9 mouse cellular contexts compared by ENCODE assay signal in the genomic region with DNA sequence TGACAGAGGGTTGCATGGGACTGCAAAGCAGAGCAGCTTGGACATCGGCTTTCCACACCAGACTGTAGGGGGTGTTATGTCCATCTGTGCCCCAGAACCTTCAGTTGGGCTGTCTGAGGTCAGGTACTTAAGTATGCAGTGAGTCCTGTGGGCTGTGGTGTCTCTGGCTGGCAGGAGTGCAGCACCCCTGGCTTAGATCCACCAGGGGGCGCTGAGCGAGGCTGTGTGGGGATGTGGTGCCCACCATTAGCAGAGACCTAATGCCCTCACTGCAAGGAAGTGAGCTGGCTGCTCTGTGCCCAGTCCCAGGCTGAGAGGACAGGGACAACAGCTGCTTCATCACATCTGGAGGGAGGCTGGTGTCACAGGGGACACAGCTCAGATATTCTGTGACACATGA.
DNase-seq lines count a peak whose midpoint lies in the region; ATAC-seq and TF ChIP-seq lines count a peak whose summit lies in the region.
"Had no signal": no experiment of that assay in that cellular context is flagged by ENCODE, and none has a peak within 500 bp of the region (broad histone marks: within the 10 kb centered on the region; RNA-seq: fewer than 3 reads in every experiment).

No protein-coding gene starts in this region.

- no peak overlapping the region for H3K27ac ChIP-seq in gastrocnemius, adult 2 months
- no peak overlapping the region for H3K27ac ChIP-seq in bone marrow, adult 2 months (ENCODE audit: control insufficient read depth, insufficient read depth, low read depth, low read length, poor library complexity)
- no peak overlapping the region for H3K27ac ChIP-seq in forebrain, embryonic 13.5 days
- no peak overlapping the region for H3K27ac ChIP-seq in thymus, adult 2 months (ENCODE audit: control insufficient read depth, insufficient read depth, low read length)
- H3K27ac ChIP-seq: limb, embryonic 15.5 days had no signal

- DNase-seq in gastrocnemius, adult 2 months: peak; percentile 46
- DNase-seq in gastrocnemius, adult 8-10 months (ENCODE audit: low spot score in 2 of 2): no peak
- DNase-seq in 416B (ENCODE audit: low read depth): peak; percentile 66
- DNase-seq in kidney, postnatal 10 days: peak; percentile 78
- peak; percentile 70 for DNase-seq in thymus, adult 2 months

- ATAC-seq in forebrain, embryonic 13.5 days: peak; percentile 14; the same call in 1 of the 2 replicates
- ATAC-seq in megakaryocyte-erythroid progenitor cell, adult 5-6 weeks (replicated peaks; ENCODE audit: low FRiP score, low TSS enrichment, poor library complexity, severe bottlenecking): peak; percentile 74

- no peaks in the 10 kb centered on the region for H3K36me3 ChIP-seq in forebrain, embryonic 13.5 days (ENCODE audit: poor library complexity, severe bottlenecking)
- H3K36me3 ChIP-seq in thymus, adult 2 months (ENCODE audit: control insufficient read depth, insufficient read depth, low read length): no peaks in the 10 kb centered on the region
- H3K36me3 ChIP-seq: limb, embryonic 15.5 days had no signal

- H3K4me3 ChIP-seq in gastrocnemius, adult 2 months: no peak overlapping the region
- H3K4me3 ChIP-seq in bone marrow, adult 2 months (replicated peaks; ENCODE audit: control insufficient read depth, low read depth, low read length): no peak overlapping the region
- no peak overlapping the region for H3K4me3 ChIP-seq in forebrain, embryonic 13.5 days
- no peak overlapping the region for H3K4me3 ChIP-seq in thymus, adult 2 months (ENCODE audit: control insufficient read depth, insufficient read depth, low read length)
- H3K4me3 ChIP-seq: limb, embryonic 15.5 days had no signal

- no peak for TF ChIP-seq POLR2A in bone marrow, adult 2 months (IDR thresholded peaks at IDR 0.05; ENCODE audit: borderline replicate concordance, control insufficient read depth, low read depth, low read length)
- no peak for TF ChIP-seq POLR2A in thymus, adult 2 months (IDR thresholded peaks at IDR 0.05; ENCODE audit: control insufficient read depth, extremely low read depth, insufficient read depth, low read length, poor library complexity)

- intact Hi-C loops in gastrocnemius, adult 2 months (cut with DNase I): no loop called here

- peak; percentile 60 for TF ChIP-seq CTCF in gastrocnemius, adult 2 months (IDR thresholded peaks at IDR 0.05)
- peak; percentile 81 for TF ChIP-seq CTCF in bone marrow, adult 2 months (IDR thresholded peaks at IDR 0.05; ENCODE audit: control insufficient read depth, insufficient read depth, low read length)
- peak; percentile 91 for TF ChIP-seq CTCF in thymus, adult 2 months (IDR thresholded peaks at IDR 0.05; ENCODE audit: borderline replicate concordance, control insufficient read depth, extremely low read depth, insufficient read depth, low read length, poor library complexity)

- WGBS in bone marrow, adult 2 months: 8% methylated on average over 3 of the region's 3 CpGs
- WGBS in forebrain, embryonic 13.5 days: 17% methylated on average over 3 of the region's 3 CpGs
- WGBS in thymus, adult 2 months: 7% methylated on average over 3 of the region's 3 CpGs

- no peak overlapping the region for H3K9ac ChIP-seq in forebrain, embryonic 13.5 days
- H3K9ac ChIP-seq: limb, embryonic 15.5 days had no signal

- H3K9me3 ChIP-seq in forebrain, embryonic 13.5 days (replicated peaks): no peaks in the 10 kb centered on the region
- H3K9me3 ChIP-seq: limb, embryonic 15.5 days had no signal

- no peaks in the 10 kb centered on the region for H3K4me1 ChIP-seq in bone marrow, adult 2 months (ENCODE audit: control insufficient read depth, insufficient read depth, low read length)
- H3K4me1 ChIP-seq in forebrain, embryonic 13.5 days: peaks cover 22% of the 10 kb centered on the region
- H3K4me1 ChIP-seq in thymus, adult 2 months (replicated peaks; ENCODE audit: control insufficient read depth, insufficient read depth, low read length): peaks cover 7% of the 10 kb centered on the region; the same call in 1 of the 2 replicates

- H3K4me2 ChIP-seq in forebrain, embryonic 13.5 days: no peak overlapping the region
- H3K4me2 ChIP-seq: limb, embryonic 15.5 days had no signal

- no peaks in the 10 kb centered on the region for H3K27me3 ChIP-seq in forebrain, embryonic 13.5 days
- no peaks in the 10 kb centered on the region for H3K27me3 ChIP-seq in thymus, adult 2 months (ENCODE audit: control insufficient read depth, insufficient read depth, low read length)
- H3K27me3 ChIP-seq: limb, embryonic 15.5 days had no signal

Comparison
In these comparisons a context has a peak if more than half of its experiments do, and no peak if none do; other contexts are left out.
1. DNase-seq: peak in gastrocnemius, adult 2 months (single experiment), 416B (single experiment), kidney, postnatal 10 days (single experiment) and thymus, adult 2 months (single experiment); none in gastrocnemius, adult 8-10 months (0 of 2).
2. Peak in every context shown above with its lines, with median percentiles within 50 percentile points of each other: CTCF ChIP-seq.